ENCODE assay signal across 9 mouse cellular contexts in genomic region chr5:21033382-21034056, GRCm38 (mm10). TPM values are rescaled to one million over a fixed set of nuclear protein-coding genes. Genes with fewer than 3 reads are reported as not detected.
DNase-seq lines count a peak whose midpoint lies in the region; ATAC-seq and TF ChIP-seq lines count a peak whose summit lies in the region.
"Had no signal": no experiment of that assay in that cellular context is flagged by ENCODE, and none has a peak within 500 bp of the region (broad histone marks: within the 10 kb centered on the region; RNA-seq: fewer than 3 reads in every experiment).

No protein-coding gene starts in this region.

- peak; percentile 63; the same call in 1 of the 2 replicates for ATAC-seq in hindbrain, embryonic 14.5 days (ENCODE audit: low FRiP score)
- ATAC-seq in hindbrain, embryonic 11.5 days (ENCODE audit: low FRiP score), result no peak
- ATAC-seq in intestine, postnatal 0 days, result 0 out of 2 replicates have a peak, but pooled peaks have one; percentile 73

- H3K4me1 ChIP-seq in hindbrain, embryonic 14.5 days (replicated peaks; ENCODE audit: control insufficient read depth, insufficient read depth, low read length), result peaks cover 19% of the 10 kb centered on the region
- no peaks in the 10 kb centered on the region for H3K4me1 ChIP-seq in hindbrain, embryonic 11.5 days (replicated peaks; ENCODE audit: control insufficient read depth, insufficient read depth, low read length)
- no peaks in the 10 kb centered on the region for H3K4me1 ChIP-seq in intestine, postnatal 0 days (replicated peaks; ENCODE audit: control insufficient read depth, insufficient read depth, low read length)

- H3K27me3 ChIP-seq in hindbrain, embryonic 14.5 days (ENCODE audit: control insufficient read depth, insufficient read depth, low read length), result no peaks in the 10 kb centered on the region
- H3K27me3 ChIP-seq in hindbrain, embryonic 11.5 days (ENCODE audit: control insufficient read depth, insufficient read depth, low read length), result no peaks in the 10 kb centered on the region
- H3K27me3 ChIP-seq in intestine, postnatal 0 days (replicated peaks; ENCODE audit: control insufficient read depth, insufficient read depth, low read length), result no peaks in the 10 kb centered on the region

- H3K36me3 ChIP-seq in hindbrain, embryonic 14.5 days (replicated peaks; ENCODE audit: control insufficient read depth, insufficient read depth), result 0 out of 2 replicates have a peak, but pooled peaks cover under 1% of the 10 kb centered on the region
- H3K36me3 ChIP-seq in hindbrain, embryonic 11.5 days (ENCODE audit: control insufficient read depth, insufficient read depth, low read length), result no peaks in the 10 kb centered on the region
- no peaks in the 10 kb centered on the region for H3K36me3 ChIP-seq in intestine, postnatal 0 days (ENCODE audit: control insufficient read depth, insufficient read depth)

- no peak for DNase-seq in hindbrain, embryonic 14.5 days (ENCODE audit: low spot score)
- DNase-seq in hindbrain, embryonic 11.5 days (ENCODE audit: low spot score), result no peak
- DNase-seq in right cerebral cortex, postnatal 4 days, result peak; percentile 36
- DNase-seq in right cerebral cortex, adult 2 months (ENCODE audit: low spot score in 2 of 2), result no peak
- no peak for DNase-seq in lung, postnatal 10 days
- DNase-seq in testis, postnatal 14 days (ENCODE audit: low spot score), result no peak

- H3K4me3 ChIP-seq in hindbrain, embryonic 14.5 days (replicated peaks; ENCODE audit: low read length), result no peak overlapping the region
- no peak overlapping the region for H3K4me3 ChIP-seq in hindbrain, embryonic 11.5 days (ENCODE audit: low read depth, low read length)
- no peak overlapping the region for H3K4me3 ChIP-seq in intestine, postnatal 0 days (ENCODE audit: low read depth, low read length)
- H3K4me3 ChIP-seq: left cerebral cortex, adult 2 months had no signal

- H3K9me3 ChIP-seq in hindbrain, embryonic 14.5 days (ENCODE audit: control insufficient read depth, low read length), result no peaks in the 10 kb centered on the region
- no peaks in the 10 kb centered on the region for H3K9me3 ChIP-seq in hindbrain, embryonic 11.5 days (ENCODE audit: control insufficient read depth, low read length)
- no peaks in the 10 kb centered on the region for H3K9me3 ChIP-seq in intestine, postnatal 0 days (ENCODE audit: control insufficient read depth)

- no peak overlapping the region for H3K9ac ChIP-seq in hindbrain, embryonic 14.5 days
- H3K9ac ChIP-seq in hindbrain, embryonic 11.5 days (ENCODE audit: low read depth, low read length), result no peak overlapping the region
- H3K9ac ChIP-seq in intestine, postnatal 0 days (ENCODE audit: low read depth, low read length), result no peak overlapping the region
- H3K9ac ChIP-seq: liver, embryonic 14.5 days had no signal

- no peak overlapping the region for H3K4me2 ChIP-seq in hindbrain, embryonic 14.5 days (replicated peaks)
- no peak overlapping the region for H3K4me2 ChIP-seq in hindbrain, embryonic 11.5 days (replicated peaks; ENCODE audit: low read depth, low read length)
- no peak overlapping the region for H3K4me2 ChIP-seq in intestine, postnatal 0 days (replicated peaks; ENCODE audit: low read depth)

- no peak overlapping the region for H3K27ac ChIP-seq in hindbrain, embryonic 14.5 days
- no peak overlapping the region for H3K27ac ChIP-seq in hindbrain, embryonic 11.5 days (ENCODE audit: low read depth, low read length)
- H3K27ac ChIP-seq in intestine, postnatal 0 days (ENCODE audit: low read depth, low read length), result no peak overlapping the region
- H3K27ac ChIP-seq: left cerebral cortex, adult 2 months; liver, embryonic 14.5 days had no signal

- WGBS in hindbrain, embryonic 14.5 days, result 58% methylated on average over 11 of the region's 11 CpGs
- 79% methylated on average over 11 of the region's 11 CpGs for WGBS in hindbrain, embryonic 11.5 days
- WGBS in intestine, postnatal 0 days, result 68% methylated on average over 11 of the region's 11 CpGs

- TF ChIP-seq CTCF in intestine, postnatal 0 days (IDR thresholded peaks at IDR 0.05; ENCODE audit: low read depth), result no peak

RNA-seq across cellular contexts. Expression of gene Ptpn12, which starts 22.2 kb away (rescaled TPM):
- polyA plus RNA-seq in hindbrain, embryonic 14.5 days (2014; fragmentation: Nextera tagmentation; extraction: Ambion mirVana), result 28.4 and 28.9 TPM in 2 replicates
- polyA plus RNA-seq in hindbrain, embryonic 11.5 days (2014; fragmentation: Nextera tagmentation; extraction: Ambion mirVana), result 32.3 and 40.1 TPM in 2 replicates
- polyA plus RNA-seq in intestine, postnatal 0 days (2015; fragmentation: Nextera tagmentation; extraction: Ambion mirVana), result 12.9 and 14.3 TPM in 2 replicates
